Mouse (Mus musculus) forebrain, embryonic 11.5 days (tissue): Measurements from ENCODE around the gene Olfm1. TPM values are rescaled to one million over a fixed set of nuclear protein-coding genes. Genes with fewer than 3 reads are reported as not detected.

Source experiments
- ATAC-seq: fragments of 200-750 bp; cut with Nextera tagmentation; replicated peaks from 2 replicates; pipeline ENCODE4 v1.8.0; 2017; ENCODE audit warnings: moderate TSS enrichment; ENCODE audit not compliant: low FRiP score
- DNase-seq: peaks from one replicate; pipeline ENCODE4 v3.0.0-alpha.2; 2017; ENCODE audit warnings: low spot score
- H3K27ac ChIP-seq: fragments of 300-500 bp; sonication (generic); 2 replicates; pipeline ENCODE4 v1.5.1; 2014; ENCODE audit warnings: low read depth, low read length
- H3K27me3 ChIP-seq: fragments of 300-500 bp; sonication (generic); 2 replicates; pipeline ENCODE4 v1.6.1; 2014; ENCODE audit warnings: mild to moderate bottlenecking, low read length, mixed read lengths; ENCODE audit not compliant: control insufficient read depth, insufficient read depth
- H3K36me3 ChIP-seq: fragments of 300-500 bp; sonication (generic); 2 replicates; pipeline ENCODE4 v1.6.1; 2014; ENCODE audit warnings: mild to moderate bottlenecking, low read length, moderate library complexity, mixed read lengths; ENCODE audit not compliant: control insufficient read depth, insufficient read depth
- H3K4me1 ChIP-seq: fragments of 300-500 bp; sonication (generic); replicated peaks from 2 replicates; pipeline ENCODE4 v1.6.1; 2014; ENCODE audit warnings: low read length, mixed read lengths; ENCODE audit not compliant: control insufficient read depth, insufficient read depth
- H3K4me2 ChIP-seq: fragments of 300-500 bp; sonication (generic); 2 replicates; pipeline ENCODE4 v1.6.1; 2014; ENCODE audit warnings: low read depth, mild to moderate bottlenecking, low read length, moderate library complexity, mixed read lengths; ENCODE audit not compliant: severe bottlenecking
- H3K4me3 ChIP-seq: fragments of 300-500 bp; sonication (generic); 2 replicates; pipeline ENCODE4 v1.5.1; 2014; ENCODE audit warnings: low read depth, low read length
- H3K9ac ChIP-seq: fragments of 300-500 bp; sonication (generic); 2 replicates; pipeline ENCODE4 v1.6.1; 2014; ENCODE audit warnings: low read length
- H3K9me3 ChIP-seq: fragments of 300-500 bp; sonication (generic); 2 replicates; pipeline ENCODE4 v1.6.1; 2016; ENCODE audit warnings: low read length, mixed read lengths; ENCODE audit not compliant: control insufficient read depth
- WGBS: fragments of 180-500 bp; shearing (Covaris S2); extraction: QIAGEN DNeasy Blood & Tissue Kit; methylation state at CpG from one replicate; pipeline ENCODE4 v1.1.7; 2014; 5-methylcytosine and 5-hydroxymethylcytosine counted together
- polyA plus RNA-seq: library from polyadenylated mRNA; unstranded; fragments of >200 nt; fragmentation: Nextera tagmentation; extraction: Ambion mirVana; gene quantifications from 2 replicates; pipeline ENCODE4 v1.2.1, GENCODE M21; 2014

Olfm1 gene
- polyA plus RNA-seq, 1 experiment from 2014 or later = 38.2 TPM

GRCm38 (mm10) chr2:28165570-28165969 lies 27.2 kb upstream of the Olfm1 start:
- no peak overlapping the region for H3K9ac ChIP-seq
- no peaks in the 10 kb centered on the region for H3K9me3 ChIP-seq
- H3K27me3 ChIP-seq = no peaks in the 10 kb centered on the region
- H3K4me2 ChIP-seq = no peak overlapping the region
- no peak overlapping the region for H3K27ac ChIP-seq
- DNase-seq (no peak), ATAC-seq (no peak)
- no peak overlapping the region for H3K4me3 ChIP-seq
- no peaks in the 10 kb centered on the region for H3K4me1 ChIP-seq
- no peaks in the 10 kb centered on the region for H3K36me3 ChIP-seq
- 57% methylated on average over 8 of the region's 8 CpGs for WGBS

DNA sequence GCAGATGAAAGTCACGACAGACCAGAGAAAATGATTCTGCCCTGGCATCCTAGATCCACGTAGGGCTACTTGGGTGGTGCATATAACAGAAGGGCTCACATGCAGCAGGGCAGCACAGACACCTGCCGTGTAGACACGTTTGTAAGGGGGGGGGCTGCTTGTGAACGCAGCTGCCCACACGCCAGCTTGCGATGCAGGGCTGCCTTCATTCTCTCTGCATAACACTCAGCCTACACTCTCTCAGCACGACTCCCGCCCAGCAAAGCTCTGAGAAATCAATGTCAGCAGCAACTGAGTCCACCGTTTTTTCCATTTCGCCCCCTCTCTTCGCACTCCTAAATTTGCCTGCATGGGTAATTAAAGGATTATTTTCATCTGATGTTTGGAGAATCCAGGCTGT lies 23.5 kb upstream of the Olfm1 start:
- no peak overlapping the region for H3K4me3 ChIP-seq
- no peak for ATAC-seq
- H3K9ac ChIP-seq = no peak overlapping the region
- no peaks in the 10 kb centered on the region for H3K27me3 ChIP-seq
- H3K4me2 ChIP-seq = no peak overlapping the region
- H3K27ac ChIP-seq = no peak overlapping the region
- DNase-seq = no peak
- WGBS = 79% methylated on average over 12 of the region's 12 CpGs
- no peaks in the 10 kb centered on the region for H3K9me3 ChIP-seq
- no peaks in the 10 kb centered on the region for H3K4me1 ChIP-seq
- no peaks in the 10 kb centered on the region for H3K36me3 ChIP-seq

- DNase-seq (no peak), ATAC-seq (no peak)
- Histone ChIP-seq H3K4me3 (no peak overlapping the region), H3K4me1 (no peaks in the 10 kb centered on the region), H3K9ac (no peak overlapping the region), H3K36me3 (no peaks in the 10 kb centered on the region), H3K27me3 (no peaks in the 10 kb centered on the region), H3K27ac (no peak overlapping the region), H3K9me3 (no peaks in the 10 kb centered on the region), H3K4me2 (no peak overlapping the region)
- WGBS = 81% methylated on average over 6 of the region's 6 CpGs
Measured at GRCm38 (mm10) chr2:28171962-28172361, 20.8 kb upstream of the Olfm1 start.

DNA sequence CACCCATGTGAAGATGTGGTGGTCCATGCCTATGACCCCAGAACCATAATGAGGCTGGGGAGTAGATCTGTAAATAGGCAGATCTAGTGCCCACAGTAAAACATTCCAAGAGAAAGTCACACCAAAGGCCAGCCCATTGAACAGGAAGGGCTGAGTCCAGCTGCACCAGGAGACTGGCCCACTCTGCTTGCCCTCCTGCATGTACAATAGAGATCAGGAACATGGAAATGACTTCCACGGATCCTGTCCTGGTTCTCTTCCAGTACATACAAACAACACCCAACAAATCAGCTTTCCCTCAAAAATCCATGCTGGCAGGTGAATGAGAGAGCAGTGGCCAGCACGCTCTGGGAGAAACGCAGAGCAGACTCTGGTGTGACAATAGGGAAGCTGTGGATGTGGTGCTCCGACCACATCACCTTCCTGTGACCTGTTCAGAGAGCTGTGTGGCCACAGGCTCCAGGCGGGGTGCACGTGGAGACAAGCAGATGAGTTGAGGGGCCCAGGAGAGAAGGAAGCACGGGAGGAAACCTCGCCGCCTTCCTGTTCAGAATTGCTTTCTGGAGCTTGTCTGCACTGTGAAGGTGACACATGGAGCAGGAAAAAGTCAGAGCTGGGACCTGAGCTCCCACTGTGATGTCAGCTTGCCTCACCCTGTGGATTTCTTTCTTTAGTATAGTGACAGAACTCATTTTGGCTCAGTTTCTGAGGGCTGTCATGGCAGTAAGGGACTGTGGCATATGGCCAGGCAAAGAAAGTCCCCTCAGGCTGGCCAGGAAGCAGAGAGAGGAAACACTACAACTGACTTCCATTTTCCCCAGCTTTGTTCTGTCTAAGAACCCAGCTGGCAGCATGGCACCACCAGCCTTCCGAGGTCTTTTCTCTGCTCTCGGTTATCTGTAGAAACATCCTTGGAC lies 19.3 kb upstream of the Olfm1 start:
- no peak for DNase-seq
- 84% methylated on average over 11 of the region's 11 CpGs for WGBS

DNA sequence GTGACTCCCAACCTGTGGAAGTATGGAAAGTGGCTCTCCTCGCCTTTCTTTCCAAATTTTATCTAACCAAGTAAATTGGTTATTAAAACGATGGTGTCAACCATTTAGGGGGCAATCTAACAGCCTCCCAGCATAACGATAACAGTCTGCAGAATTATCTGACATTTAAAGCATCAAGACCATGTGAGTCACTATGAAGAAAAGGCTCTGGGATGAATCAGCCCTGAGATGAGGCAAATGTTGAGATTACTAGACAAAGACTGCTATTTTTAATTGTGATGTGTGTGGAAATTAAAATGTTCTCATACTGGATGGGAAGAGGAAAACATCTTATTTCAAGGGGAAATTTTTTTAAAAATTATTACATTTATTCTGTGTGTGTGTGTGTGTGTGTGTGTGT lies 18.4 kb upstream of the Olfm1 start:
- no peak overlapping the region for H3K9ac ChIP-seq
- H3K27ac ChIP-seq = no peak overlapping the region
- no peaks in the 10 kb centered on the region for H3K27me3 ChIP-seq
- H3K36me3 ChIP-seq = no peaks in the 10 kb centered on the region
- DNase-seq (no peak), ATAC-seq (no peak)
- no peaks in the 10 kb centered on the region for H3K9me3 ChIP-seq
- no peak overlapping the region for H3K4me2 ChIP-seq
- no peak overlapping the region for H3K4me3 ChIP-seq
- no peaks in the 10 kb centered on the region for H3K4me1 ChIP-seq
- WGBS = 86% methylated on average over 3 of the region's 3 CpGs

More for the DNA sequence above, 19.3 kb upstream of the Olfm1 start:
- H3K36me3 ChIP-seq = no peaks in the 10 kb centered on the region
- no peak overlapping the region for H3K4me3 ChIP-seq
- no peak for ATAC-seq
- no peaks in the 10 kb centered on the region for H3K4me1 ChIP-seq
- H3K27me3 ChIP-seq = no peaks in the 10 kb centered on the region
- H3K27ac ChIP-seq = no peak overlapping the region
- no peak overlapping the region for H3K4me2 ChIP-seq
- H3K9me3 ChIP-seq = no peaks in the 10 kb centered on the region
- no peak overlapping the region for H3K9ac ChIP-seq

DNA sequence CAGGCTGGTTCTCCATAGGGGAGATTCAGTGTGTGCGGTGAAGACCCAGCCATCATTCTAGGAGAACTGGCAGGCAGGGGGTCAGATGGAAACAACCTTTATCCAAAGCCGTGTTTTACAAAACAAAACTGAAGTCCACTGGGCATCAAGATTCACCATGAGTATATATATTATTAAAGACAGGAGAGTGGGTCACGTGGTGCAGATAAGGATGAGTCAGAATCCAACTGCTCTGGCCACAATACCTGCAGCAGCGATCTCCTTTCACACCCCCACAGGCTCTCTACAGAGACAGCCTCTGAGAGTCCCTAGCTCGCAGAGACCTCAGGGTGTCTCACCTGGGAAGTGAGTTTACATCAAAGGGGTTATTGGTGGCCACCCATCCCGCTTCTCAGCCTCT lies 14.2 kb upstream of the Olfm1 start:
- 86% methylated on average over 6 of the region's 6 CpGs for WGBS
- Histone ChIP-seq H3K27ac (no peak overlapping the region), H3K4me1 (no peaks in the 10 kb centered on the region), H3K4me2 (no peak overlapping the region), H3K9me3 (no peaks in the 10 kb centered on the region), H3K27me3 (no peaks in the 10 kb centered on the region), H3K4me3 (no peak overlapping the region), H3K9ac (no peak overlapping the region), H3K36me3 (no peaks in the 10 kb centered on the region)
- DNase-seq = no peak
- no peak for ATAC-seq

DNA sequence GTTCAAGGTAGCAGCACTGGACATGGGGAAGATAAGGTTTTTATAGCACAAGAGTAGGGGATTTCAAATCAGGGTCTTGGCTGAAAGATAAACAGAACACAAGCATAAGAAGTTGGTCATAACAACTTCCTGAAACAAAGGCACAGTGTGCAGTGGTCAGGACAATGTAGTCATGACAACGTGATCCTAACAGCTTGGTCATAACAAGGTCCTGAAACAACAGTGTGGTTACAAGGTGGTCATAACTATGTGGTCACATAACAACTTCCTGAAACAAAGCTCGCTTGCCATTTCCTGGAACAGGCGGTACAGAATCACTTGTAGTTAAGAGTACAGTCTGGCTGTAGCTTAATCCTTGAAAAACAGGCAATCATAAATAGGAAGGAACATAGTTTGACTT lies 12.7 kb upstream of the Olfm1 start:
- Histone ChIP-seq H3K4me2 (no peak overlapping the region), H3K36me3 (no peaks in the 10 kb centered on the region), H3K27ac (no peak overlapping the region), H3K27me3 (no peaks in the 10 kb centered on the region), H3K4me3 (no peak overlapping the region), H3K4me1 (no peaks in the 10 kb centered on the region), H3K9me3 (no peaks in the 10 kb centered on the region), H3K9ac (no peak overlapping the region)
- 84% methylated on average over 3 of the region's 3 CpGs for WGBS
- DNase-seq (no peak), ATAC-seq (no peak)

GRCm38 (mm10) chr2:28188398-28188944 lies 4.3 kb upstream of the Olfm1 start:
- H3K36me3 ChIP-seq = no peaks in the 10 kb centered on the region
- no peaks in the 10 kb centered on the region for H3K27me3 ChIP-seq
- H3K9ac ChIP-seq = no peak overlapping the region
- no peak for DNase-seq
- no peaks in the 10 kb centered on the region for H3K9me3 ChIP-seq
- no peak overlapping the region for H3K27ac ChIP-seq
- H3K4me1 ChIP-seq = peaks cover 4% of the 10 kb centered on the region; the same call in 1 of the 2 replicates
- H3K4me2 ChIP-seq = no peak overlapping the region
- ATAC-seq = no peak
- no peak overlapping the region for H3K4me3 ChIP-seq
- 41% methylated on average over 8 of the region's 8 CpGs for whole genome bisulfite sequencing
